Mouse (Mus musculus) brain, embryonic 14.5 days (tissue): ENCODE measurements around the gene Bcar3.

ENCODE experiments used
- CTCF ChIP-seq: fragments of 200-500 bp; IDR thresholded peaks from 2 replicates; pipeline ENCODE4 v1.5.1; 2012; ENCODE audit warnings: inconsistent platforms, mild to moderate bottlenecking, moderate library complexity, borderline replicate concordance; ENCODE audit not compliant: insufficient read depth, insufficient read length; ENCODE audit errors: extremely low read depth
- POLR2A ChIP-seq: fragments of 200-500 bp; IDR thresholded peaks from 2 replicates; pipeline ENCODE4 v1.6.1; 2012; ENCODE audit warnings: mild to moderate bottlenecking, inconsistent platforms, borderline replicate concordance; ENCODE audit not compliant: poor library complexity, insufficient read depth, insufficient read length, severe bottlenecking; ENCODE audit errors: extremely low read depth

GRCm38 (mm10) chr3:122470326-122471016 is 176.5 kb downstream of the Bcar3 start:
- TF ChIP-seq CTCF (no peak), POLR2A (no peak)
